Mouse (Mus musculus) splenic B cell, adult 2 months (primary cell): ENCODE measurements around the gene Wipi1.

Experiments
- DNase-seq: peaks from one replicate; pipeline ENCODE4 v3.0.0-alpha.2; 2011; ENCODE audit warnings: low read depth, low spot score
- H3K27me3 ChIP-seq: 2 replicates; pipeline ENCODE4 v1.6.1; 2012; ENCODE audit warnings: mild to moderate bottlenecking, low read length, moderate library complexity, mixed read lengths; ENCODE audit not compliant: control insufficient read depth, poor library complexity, insufficient read depth, severe bottlenecking
- H3K36me3 ChIP-seq: 2 replicates; pipeline ENCODE4 v1.6.1; 2012; ENCODE audit warnings: mild to moderate bottlenecking, low read length, moderate library complexity, mixed read lengths; ENCODE audit not compliant: control insufficient read depth, poor library complexity, insufficient read depth, severe bottlenecking

Wipi1 gene

DNA sequence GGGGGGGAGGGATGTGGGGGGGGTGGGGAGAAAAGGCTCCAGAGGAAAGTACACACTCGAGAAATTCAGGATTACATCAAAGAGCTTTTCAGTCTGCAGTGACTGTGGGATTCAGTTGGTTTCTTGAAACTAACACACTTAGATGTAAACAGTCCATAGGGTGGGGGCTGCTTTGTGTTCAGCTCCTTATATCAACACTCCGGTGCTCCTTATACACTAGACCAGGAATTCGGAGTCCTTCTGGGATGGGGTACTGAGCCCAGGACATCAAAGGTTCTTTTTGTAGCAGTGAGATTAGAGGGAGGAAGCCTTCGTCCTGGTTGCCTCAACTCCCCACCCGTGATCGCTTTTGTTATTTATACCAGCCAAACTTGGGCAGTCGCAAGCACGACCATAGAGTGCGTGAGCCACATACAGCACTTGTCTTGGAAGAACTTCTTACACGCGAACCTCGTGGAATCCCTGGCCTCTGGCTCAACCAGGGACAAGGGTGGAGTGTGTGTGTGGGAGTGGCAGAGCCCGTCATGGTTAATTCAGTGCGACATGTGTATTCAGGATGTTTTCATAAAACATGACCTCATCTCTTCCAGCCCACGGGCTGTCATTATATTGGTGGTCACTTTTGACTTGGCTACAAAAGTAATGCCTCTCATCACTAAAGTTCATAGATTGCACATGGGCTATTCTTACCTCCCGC is 65.3 kb downstream of the Wipi1 start:
- no peak for DNase-seq
- Histone ChIP-seq H3K36me3 (no peaks in the 10 kb centered on the region), H3K27me3 (no peaks in the 10 kb centered on the region)

GRCm38 (mm10) chr11:109545700-109546143 is 66.0 kb downstream of the Wipi1 start:
- no peaks in the 10 kb centered on the region for H3K36me3 ChIP-seq
- no peaks in the 10 kb centered on the region for H3K27me3 ChIP-seq
- DNase-seq = no peak

- H3K27me3 ChIP-seq = no peaks in the 10 kb centered on the region
- no peaks in the 10 kb centered on the region for H3K36me3 ChIP-seq
- DNase-seq = no peak
Observed at GRCm38 (mm10) chr11:109545265-109545664, 66.5 kb downstream of the Wipi1 start.

GRCm38 (mm10) chr11:109544432-109544831 is 67.3 kb downstream of the Wipi1 start:
- H3K36me3 ChIP-seq = no peaks in the 10 kb centered on the region
- DNase-seq = no peak
- no peaks in the 10 kb centered on the region for H3K27me3 ChIP-seq

GRCm38 (mm10) chr11:109543466-109543865 is 68.3 kb downstream of the Wipi1 start:
- Histone ChIP-seq H3K27me3 (no peaks in the 10 kb centered on the region), H3K36me3 (no peaks in the 10 kb centered on the region)
- no peak for DNase-seq

GRCm38 (mm10) chr11:109539290-109539689 is 72.5 kb downstream of the Wipi1 start:
- DNase-seq = no peak
- no peaks in the 10 kb centered on the region for H3K36me3 ChIP-seq

GRCm38 (mm10) chr11:109536939-109537338 is 74.8 kb downstream of the Wipi1 start:
- no peak for DNase-seq
- Histone ChIP-seq H3K27me3 (no peaks in the 10 kb centered on the region), H3K36me3 (no peaks in the 10 kb centered on the region)

More at GRCm38 (mm10) chr11:109539290-109539689, 72.5 kb downstream of the Wipi1 start:
- H3K27me3 ChIP-seq = no peaks in the 10 kb centered on the region

DNA sequence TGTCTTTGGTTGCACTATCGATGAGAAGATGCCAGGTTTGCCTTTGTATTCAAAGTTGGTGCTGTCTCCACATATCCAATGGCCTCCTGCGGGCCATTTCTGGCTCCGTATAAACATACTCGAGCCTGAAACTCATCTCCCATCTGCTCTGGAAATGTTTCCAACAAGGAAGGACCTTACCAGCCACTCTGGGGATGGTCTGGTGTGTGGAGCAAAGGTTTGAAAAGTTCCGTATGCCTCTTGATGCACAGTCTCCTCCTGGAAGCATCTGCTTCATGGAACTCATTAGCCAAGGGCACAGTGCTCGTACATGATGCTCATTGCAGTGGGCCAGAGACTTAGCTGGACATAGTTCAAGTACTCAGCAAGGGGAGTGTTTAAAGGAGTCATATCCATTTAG is 75.8 kb downstream of the Wipi1 start:
- Histone ChIP-seq H3K27me3 (no peaks in the 10 kb centered on the region), H3K36me3 (no peaks in the 10 kb centered on the region)
- DNase-seq = no peak

DNA sequence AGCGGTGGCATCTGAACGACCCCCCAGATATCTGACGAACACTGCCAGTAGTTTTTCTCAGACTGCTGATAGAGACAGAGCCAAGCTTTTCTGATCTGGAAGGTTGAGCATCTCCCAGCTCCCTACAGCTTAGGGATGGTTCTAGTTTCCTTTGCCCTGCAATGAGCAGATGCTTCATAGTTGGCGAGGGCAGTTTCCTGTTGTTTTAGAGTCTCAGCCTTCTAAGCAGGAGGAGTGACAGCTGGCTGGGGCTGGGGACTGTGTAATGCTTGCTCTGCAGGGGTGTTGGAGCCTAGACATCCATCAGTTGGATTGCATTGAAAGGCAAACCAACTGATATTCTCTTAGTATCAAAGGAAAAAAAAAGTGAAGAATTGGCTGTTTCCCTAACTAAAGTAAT is 81.7 kb downstream of the Wipi1 start:
- H3K27me3 ChIP-seq = no peaks in the 10 kb centered on the region
- no peak for DNase-seq

DNA sequence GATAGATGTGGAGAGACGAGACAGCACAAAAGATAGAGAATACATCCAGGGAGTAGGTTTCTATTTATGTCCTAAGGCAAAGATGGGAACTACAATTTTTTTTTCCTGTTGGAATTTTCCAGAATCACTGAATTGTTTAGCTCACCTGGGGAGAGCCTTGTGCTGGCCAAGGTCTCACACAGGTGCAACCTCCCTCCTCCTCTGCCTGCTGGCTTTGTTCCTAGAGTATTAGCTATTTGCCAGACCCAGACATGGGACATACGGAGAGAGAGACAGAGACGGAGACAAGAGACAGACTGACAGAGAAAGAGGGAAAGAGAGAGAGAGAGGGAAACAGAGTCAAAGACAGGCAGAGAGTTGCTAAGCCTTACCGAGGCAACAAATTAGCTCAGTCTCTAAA is 86.2 kb downstream of the Wipi1 start:
- no peaks in the 10 kb centered on the region for H3K36me3 ChIP-seq
- H3K27me3 ChIP-seq = no peaks in the 10 kb centered on the region
- no peak for DNase-seq

More for the DNA sequence above, 81.7 kb downstream of the Wipi1 start:
- no peaks in the 10 kb centered on the region for H3K36me3 ChIP-seq

DNA sequence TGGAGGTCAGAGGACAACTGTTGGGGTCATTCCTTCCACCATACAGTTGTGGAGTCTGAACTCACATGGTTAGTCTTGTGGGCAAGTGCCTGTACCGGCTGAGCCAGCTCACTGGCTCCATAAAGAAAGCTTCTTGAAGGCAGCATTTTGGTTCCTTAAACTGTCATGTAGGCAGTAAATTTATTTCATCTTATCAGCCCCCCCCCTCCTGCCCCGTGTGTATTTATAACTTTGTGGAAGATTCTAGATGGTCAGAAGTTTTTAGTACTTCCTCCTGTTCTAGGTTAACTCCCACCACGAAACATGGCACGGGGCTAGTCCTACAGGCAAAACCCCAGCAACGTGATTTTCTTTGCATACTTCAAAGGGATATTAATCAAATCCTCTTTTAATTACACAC is 86.9 kb downstream of the Wipi1 start:
- no peaks in the 10 kb centered on the region for H3K36me3 ChIP-seq
- DNase-seq = no peak
- H3K27me3 ChIP-seq = no peaks in the 10 kb centered on the region
